Mouse (Mus musculus): ENCODE results near the gene Map3k20.

Gene Map3k20

DNA sequence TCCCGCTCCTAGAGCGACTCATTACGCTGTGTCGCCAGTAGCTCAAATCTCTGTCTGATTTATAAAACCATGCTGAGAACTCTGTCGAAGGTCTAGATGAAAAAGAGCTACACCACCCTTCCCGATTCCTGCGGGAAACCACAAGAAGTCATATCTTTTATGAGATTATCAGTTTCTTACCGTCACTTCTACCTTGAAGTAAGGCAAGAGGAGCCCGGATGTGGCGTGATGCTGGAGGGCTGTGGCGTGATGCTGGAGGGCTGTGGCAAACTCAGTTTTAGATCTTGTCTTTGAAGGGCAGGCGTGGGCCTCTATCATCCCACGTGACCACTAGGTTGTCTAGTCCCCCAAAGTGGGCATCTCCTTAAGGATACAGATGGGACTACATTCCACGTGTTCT, 3.5 kb upstream of the Map3k20 start:
- DNase-seq = no peak

DNA sequence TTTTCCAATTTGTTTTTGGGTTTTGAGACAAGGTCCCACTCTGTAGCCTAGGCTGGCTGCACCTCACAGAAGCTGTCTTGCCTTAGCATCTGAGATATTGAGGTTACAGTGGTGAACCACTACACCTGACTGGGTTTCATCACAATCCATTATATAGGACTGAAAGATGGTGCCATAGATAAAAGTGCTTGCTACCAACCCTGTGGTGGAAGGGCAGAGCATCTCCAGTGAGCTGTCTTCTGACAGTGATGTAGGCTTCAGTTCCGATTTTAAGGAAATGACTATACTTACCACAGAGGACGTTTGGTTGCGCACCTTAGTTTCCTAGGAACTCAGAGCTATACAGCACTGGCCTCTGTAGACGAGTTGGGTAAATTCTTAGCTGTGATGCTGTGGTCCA, 2.7 kb upstream of the Map3k20 start:
- no peak for DNase-seq

DNA sequence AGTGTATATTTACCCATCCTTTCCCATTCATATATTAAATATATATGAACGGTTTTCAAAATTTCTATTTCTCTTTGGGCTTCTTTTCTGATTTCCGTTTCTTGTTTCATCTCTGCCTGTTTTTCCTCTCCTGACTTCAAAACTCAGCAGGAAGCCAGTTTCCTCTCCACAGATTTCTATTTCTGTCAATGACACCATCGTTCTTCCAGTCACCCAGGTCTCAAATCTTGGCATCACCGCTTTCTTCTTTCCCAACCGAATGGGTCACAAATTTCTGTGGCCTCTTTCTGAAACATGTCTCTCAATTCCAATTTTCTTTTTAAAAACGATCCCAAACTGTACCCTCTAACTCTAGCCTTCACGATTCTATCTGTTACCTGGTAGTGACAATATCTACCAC, 748 bp upstream of the Map3k20 start:
- no peak for DNase-seq

DNA sequence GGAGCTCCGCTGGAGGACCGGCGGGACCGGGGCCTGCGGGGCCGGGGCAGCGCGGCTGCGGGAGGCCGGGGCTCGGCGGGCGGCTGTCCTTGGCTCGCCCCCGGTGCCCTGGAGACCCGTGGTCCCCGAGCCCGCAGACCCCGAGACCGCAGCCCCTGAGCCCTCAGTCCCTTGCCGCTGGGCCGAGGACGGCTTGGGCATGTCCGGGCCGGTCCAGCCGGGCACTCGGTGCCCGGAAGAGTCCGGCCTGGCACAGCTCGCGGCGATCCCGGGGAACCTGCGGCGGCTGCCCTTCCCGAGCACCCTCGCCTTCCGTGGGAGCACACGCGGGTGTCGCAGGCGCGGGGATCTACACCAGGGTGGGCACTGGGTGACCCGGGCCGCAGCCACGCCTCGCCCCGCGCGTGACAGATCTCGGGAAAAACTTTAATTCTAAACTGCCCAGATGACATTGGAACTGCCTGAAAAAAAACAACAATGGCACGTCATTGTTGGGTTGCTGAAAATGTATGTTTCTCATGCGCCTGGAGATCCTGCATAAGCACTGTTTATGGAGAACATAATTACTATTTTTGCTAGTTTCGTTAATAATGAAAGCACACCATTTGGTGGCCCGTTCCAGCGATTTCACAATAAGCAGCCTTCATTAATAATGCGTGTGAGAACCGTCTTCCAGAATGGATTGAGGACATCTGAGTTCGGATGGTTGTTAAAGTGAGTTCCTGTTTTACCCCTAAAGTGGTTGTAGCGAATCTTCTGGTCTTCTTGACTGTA, 638 bp downstream of the Map3k20 start:
- DNase-seq = peak; percentile 29 to 38

DNA sequence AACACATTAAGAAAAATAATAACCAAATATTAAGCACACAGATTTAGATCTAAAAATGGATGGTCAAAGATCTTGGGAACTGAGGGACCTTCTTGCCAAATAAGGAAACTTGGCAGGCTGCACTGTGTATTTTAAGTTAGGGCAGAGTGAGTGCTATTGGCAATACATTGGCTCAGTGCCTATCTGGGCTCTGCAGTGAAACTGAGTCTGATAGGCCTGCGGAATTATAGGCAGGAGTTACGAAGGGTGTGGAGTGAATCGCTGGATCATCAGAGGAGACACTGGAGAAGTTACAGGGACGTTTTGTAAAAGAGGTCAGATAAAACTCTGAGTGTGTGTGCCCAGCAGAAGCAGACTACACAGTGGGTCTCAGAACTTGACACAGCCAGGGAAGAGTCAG, 1.7 kb downstream of the Map3k20 start:
- DNase-seq = peak; percentile 57 to 66

DNA sequence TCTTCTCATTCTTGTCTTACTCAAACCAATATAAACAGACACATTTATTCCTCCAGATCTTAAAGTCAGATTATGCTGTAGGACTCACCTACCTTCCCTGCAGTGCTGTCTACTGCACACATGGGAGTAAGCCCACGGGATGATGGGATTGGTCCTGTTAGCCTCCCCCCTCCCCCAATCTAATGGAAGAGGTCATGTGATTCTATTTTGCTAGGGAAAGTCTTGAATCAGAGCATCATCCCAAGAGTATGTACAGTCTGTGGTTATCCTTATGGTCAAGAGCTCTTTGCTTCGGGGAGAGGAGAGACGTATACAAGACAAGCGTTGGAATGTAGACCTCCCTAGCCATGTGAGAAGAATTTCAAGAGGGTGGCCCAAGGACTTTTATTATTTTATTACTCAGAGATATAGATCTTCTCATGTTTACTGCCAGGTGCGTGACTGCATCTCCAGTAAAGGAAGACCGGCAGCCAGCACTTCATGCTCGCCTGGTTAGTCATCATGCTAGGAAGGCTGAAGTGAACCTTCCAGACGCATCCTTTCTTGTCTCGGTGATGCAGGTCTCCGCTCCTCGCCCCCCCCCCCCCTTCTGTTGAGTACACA, 3.6 kb downstream of the Map3k20 start:
- DNase-seq = no peak

DNA sequence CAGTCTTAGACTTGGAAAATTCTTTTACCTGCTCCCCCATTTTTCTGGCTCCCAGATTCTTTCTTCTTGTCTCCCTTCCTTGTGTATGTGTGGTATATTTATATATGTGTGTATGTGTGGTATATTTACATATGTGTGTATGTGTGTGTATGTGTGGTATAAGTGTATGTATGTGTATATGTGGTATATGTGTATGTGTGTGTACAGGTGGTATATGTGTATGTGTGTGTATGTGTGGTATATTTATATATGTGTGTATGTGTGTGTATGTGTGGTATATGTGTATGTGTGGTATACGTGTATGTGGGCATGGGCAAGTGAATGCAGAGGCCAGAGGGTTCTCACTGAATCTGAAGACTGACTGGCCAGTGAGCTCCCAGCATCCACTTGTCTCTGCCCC, 5.7 kb downstream of the Map3k20 start:
- DNase-seq = no peak

DNA sequence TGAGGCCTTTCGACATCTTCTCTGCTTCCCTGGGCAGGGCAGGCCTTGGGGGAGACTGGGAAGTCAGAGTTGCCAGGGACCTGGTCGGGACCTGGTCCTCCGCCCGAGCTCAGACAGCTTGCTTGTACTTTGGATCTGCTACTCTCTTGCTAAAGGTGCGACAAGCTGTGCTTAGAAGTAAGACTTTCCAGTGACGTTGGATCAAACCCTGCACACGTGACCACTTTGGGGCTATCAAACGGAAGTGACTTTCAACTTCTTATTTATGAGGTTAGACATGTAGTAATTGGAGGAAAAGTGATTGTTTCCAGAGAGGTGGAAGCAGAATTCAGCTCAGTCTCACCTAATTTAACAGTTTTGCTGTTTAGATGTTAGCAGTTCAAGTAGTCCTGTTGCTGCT, 7.1 kb downstream of the Map3k20 start:
- DNase-seq = no peak

DNA sequence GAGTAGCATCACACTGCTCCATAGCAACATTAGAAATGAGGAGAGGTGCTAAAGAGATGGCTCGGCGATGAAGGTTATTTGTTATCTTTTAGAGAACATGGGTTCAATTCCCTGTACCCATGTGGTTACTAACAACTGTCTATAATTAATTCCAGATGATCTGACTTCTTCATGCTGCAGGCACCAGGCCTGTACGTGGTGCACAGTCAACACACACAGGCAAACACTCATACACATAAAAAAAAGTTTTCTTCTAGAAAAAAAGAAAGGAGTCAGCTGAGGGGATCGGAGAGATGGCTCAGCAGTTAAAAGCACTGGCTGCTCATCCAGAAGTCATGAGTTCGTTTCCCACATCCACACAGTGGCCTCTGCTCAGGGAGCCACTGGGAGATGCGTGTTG, 9.6 kb downstream of the Map3k20 start:
- DNase-seq = no peak

DNA sequence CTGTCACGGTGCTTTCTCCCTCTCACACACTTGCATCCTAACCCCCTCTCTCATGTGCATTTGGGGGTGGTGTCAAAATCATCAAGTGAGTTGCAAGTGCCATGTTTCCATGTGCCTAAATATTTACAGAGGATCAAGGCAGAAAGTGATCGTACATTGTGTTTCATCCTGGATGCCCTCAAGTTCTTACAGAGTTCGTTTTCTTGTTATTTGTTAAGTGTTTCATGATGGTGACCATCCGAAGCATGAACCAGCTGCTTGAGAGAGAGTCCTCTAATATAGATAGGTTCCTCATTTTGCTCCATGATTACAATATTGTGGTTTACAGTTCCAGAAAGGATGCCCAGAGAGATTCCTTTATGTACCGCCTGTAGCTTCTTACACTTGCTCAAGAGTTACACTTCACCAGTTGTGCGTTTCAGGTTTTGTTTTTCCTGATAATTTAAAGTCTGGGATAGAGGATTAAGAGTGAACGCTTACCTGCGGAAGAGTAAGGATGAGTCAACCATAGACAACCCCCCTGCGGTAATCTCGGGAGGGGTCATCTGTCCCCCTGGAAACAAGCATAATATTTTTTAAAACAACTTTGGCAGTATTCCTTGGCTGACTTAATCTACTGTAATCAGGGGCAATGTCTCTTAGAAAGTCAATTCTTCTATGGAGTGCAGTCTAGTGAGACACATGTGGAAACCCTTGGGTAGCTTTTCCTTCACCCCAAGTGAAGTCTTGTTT, 11.7 kb downstream of the Map3k20 start:
- DNase-seq = no peak

DNA sequence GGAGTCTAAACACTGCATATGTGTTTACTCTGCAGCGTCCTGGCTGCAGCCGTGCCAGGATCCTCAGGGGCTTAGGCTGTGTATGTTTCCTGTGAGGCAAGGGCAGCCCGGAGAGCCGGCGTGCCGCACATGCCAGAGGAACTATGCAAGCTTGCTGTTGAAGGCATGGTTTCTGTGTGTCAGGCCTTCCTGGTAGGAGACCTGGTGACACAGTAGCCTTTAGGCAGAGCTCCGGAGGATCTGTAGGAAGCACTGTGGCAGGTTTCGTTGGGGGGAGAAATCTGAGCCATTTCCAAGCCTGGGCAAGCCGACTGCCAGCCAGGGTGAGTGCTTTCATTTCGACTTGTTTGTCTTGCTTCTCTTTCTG, 12.3 kb downstream of the Map3k20 start:
- peak; percentile 73 to 80 for DNase-seq

DNA sequence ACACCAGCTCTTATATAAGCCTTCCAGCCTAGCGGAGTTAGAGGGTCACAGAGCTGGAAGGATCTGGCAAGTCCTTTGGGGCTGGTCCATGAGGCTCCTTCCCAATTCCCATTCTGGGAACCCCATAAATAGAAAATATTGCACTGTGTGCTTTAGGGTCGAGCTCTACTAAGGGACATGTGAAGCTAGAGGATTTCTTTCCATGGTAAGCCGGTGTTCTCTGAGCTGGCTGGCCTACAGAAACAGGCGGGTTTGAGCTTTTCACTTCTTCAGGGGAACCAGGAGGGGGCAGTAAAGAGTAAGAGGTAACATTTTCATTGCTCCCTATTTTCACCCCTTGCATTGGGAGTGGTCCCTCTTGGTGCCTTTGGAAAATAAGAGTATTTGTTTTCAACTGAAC, 13.0 kb downstream of the Map3k20 start:
- peak in 1 of 2 experiments; percentile 48 for DNase-seq

DNA sequence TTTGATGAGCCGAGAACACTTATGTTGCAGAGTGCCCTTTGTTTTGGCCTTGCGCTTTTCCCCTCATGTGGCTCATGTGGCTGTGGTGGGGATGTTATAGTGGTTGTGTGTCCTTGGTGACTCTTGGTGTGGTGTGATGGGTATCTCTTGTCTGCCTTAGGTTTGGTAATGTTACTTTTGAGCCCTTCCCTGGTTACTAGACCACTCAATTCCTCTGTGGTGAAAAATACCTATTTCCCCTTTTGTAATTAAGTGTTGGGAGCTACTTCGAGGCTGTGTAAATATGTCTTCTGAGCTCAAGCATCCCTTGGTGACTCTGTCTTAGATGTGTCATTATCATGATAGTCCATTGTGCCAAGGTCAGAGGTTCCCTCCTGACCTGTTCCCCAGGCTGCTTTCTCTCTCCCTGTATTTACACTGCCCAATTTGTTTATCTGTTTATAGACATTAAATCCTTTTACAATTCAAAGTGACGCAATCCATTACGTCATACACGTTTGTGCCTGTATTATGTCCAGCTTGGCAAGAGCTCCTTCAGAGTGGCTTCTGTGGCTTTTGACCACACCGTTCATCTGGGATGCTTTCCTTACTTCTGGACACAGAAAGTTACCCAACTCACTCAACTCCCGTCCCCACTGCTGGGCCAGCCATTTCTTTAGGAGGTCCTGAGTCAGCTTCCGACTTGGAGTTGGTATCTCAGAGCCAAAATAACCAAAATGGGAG, 15.9 kb downstream of the Map3k20 start:
- DNase-seq = no peak

DNA sequence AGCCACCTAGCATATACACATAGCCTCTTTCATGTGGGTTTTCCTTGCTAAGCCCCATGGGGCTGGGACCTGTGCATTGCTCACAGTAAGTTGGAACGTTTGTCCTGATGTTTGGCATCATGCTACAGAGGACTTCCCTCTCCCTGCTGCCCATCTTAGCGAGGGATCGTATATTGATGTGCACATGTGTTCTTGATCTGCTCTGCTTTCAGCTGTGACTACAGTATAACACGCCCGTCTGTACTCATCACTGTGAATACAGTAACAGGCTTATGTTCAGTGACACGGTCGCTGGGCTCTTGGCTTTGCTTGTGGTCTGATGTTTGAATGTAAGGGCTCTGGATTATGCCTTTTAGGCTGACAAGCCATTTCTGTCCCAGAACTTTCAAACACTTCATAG, 20.3 kb downstream of the Map3k20 start:
- no peak for DNase-seq

DNA sequence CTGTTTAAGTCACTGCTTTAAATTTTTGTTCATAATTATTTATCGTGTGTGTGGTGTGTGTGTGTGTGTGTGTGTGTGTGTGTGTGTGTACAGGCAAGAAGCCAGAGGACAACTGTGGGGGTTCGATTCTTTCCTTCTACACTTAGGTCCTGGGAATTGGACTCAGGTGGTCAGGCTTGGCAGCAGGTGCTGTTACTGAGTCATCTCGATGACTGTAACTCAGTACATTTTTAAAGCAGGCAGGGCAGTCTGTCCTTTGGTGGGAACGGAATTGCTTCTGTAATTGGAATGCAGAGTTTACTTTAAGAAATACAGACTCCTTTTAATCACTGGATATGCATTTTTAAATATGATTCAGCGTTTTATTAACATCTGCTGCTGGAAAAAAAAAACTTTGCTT, 22.9 kb downstream of the Map3k20 start:
- DNase-seq = no peak

DNA sequence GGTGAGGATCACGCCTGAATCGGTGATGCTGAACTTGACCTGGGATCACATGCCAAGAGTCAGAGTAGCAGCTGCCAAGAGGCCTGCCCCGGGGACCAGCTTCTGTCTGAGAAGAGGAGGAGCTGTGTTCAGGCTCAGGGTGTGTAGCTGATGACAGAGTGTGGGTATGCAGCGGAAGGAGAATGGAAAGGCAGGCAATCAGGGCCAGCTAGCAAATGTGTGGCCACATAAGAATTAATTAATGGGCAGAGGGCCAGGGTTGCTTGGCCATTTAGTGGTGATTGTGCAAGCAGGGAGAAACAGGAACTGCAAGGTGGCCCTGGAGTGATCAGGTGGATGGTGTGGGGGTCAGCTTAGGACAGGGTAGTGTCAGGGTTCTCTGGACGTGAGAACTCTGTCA, 23.5 kb downstream of the Map3k20 start:
- DNase-seq = peak; percentile 67 to 81

DNA sequence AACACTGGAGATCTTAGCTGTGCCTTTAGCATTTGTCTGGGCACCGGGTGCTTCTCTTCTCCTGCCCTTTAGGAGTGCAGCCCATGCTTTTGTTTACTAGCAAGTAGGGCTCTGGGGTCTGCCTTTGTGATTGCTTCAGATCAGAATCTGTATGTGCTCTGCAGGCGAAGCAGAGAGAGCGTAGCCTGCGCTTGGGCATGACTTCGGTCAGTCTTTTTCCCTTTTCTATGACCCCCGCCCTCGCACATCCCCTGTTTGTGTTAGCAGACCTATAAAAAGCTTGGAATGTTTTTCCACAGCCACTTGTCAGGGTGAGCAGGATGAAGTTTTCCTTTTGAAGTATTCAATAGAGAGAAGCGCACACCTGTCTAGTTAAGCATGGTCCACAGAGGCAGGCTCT, 26.0 kb downstream of the Map3k20 start:
- DNase-seq = no peak

DNA sequence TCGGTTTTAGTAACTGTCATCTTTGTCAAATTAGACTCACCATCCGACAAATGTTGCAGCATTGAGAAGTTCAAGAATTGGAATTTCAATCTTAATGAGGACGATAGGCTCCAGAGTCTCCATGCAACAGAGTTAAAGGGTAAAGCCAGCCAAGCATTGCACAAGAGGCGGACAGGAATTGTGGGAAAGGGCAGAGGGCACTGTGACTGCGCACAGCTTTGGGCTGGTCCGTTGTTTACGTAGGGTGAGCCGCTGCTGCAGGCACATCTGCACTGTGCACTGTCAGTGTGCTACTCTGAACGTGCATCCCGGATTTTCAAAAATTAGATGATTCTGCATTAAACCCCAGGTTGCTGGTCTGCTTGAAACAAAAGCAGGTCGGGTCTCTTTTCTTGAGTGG, 27.9 kb downstream of the Map3k20 start:
- DNase-seq = peak; percentile 41 to 47

DNA sequence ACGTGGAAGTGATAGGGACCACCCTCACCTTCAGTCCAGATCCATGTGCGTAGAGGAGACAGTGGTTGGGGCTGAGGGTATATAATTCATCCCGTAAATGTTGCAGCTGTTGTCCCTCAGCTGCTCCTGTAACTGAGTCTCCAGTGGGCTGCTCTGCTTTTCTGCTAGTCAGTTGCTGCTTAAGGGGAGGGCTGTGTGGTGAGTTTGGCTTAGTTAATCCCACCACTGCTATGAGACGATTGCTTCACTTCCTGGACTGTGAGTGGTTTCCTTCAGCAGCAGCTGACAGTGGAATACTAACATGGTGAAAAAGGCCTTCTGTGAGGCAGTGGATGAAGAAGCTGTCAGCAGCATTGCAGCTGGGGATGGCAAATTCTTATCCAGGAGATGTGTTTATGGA, 33.0 kb downstream of the Map3k20 start:
- DNase-seq = peak in 1 of 2 experiments; percentile 30

DNA sequence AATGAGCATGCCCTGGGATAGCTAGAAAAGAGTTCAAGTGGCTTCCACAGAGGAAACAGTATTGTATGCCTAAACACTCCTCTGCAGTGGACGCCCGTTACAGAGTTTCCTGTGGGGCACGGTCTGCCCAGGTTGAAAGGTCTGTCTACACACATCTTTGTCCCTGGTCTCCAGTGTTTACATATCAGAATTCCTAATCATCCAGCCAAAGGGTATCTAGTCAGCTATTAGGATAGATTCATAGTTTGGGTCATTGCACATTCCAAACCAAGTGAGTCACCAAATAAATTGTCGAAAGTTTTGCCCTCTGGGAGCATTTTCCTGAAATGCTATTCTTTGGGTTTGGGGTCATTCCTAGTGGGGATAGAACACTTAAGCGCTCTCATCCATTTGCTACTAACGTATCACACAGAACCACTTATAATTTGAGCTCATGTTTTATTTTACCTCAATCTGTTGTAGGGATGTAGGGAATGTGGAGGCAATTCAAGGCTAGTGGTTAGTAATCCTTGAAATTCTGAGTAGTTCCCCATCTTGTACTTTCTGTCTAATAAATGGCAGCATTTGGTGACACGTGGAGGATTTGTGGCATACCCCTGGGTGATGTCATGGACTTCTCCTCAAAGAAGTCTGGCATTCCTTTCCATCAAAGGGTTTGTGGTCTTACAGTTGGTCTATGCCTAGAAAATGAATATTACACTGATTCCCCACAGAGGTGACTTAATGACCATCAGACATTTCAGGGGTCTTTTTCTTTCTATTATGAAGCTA, 33.8 kb downstream of the Map3k20 start:
- no peak for DNase-seq

DNA sequence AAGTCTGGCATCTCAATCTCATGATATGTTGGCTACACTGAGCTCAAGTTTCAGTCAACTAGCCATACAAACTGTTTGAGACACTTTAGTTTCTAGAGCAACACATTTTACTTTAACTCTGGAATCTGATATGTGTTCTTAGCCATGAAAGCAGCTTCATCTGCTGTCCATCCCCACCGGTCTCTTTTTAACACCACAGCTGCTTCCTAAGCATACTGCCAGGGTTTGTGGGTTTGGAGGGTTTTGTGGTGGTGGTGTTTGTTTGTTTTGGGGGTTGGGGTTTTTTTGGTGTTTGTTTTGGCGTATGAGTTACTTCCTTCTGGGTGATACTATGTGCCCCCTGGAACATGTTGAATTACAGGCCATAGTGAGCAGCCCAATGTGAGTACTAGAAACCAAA, 35.2 kb downstream of the Map3k20 start:
- no peak for DNase-seq

DNA sequence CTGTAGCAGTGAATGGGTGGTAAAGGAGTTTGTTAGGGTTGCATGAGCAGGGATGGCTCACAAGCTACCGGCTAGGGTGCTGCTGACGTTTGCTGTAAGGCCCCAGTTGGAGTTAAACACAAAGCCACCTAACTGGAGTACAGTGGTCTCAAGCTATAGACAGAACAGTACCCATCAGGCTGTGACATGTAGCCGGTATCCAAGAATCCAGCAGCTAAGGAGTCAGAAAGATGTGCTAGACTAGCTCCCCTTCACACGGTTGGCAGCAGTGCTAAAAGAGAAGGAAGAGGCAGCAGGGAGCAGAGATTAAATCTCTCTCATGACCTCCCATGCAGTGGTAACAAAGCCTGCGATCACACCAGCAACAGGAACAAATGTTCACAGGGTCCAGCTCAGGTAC, 36.2 kb downstream of the Map3k20 start:
- DNase-seq = no peak
